Mouse (Mus musculus) testis, adult 2 months (tissue): Measurements from ENCODE around the gene Mtfmt.

ENCODE experiments used
- CTCF ChIP-seq: fragments of 200-500 bp; IDR thresholded peaks from 2 replicates; pipeline ENCODE4 v1.5.1; 2012; ENCODE audit warnings: low read depth, mild to moderate bottlenecking, inconsistent platforms, low read length, moderate library complexity; ENCODE audit not compliant: control insufficient read depth, insufficient read depth, insufficient replicate concordance
- POLR2A ChIP-seq: fragments of 200-500 bp; IDR thresholded peaks from 2 replicates; pipeline ENCODE4 v1.6.1; 2012; ENCODE audit warnings: low read depth, mild to moderate bottlenecking, inconsistent platforms, low read length, moderate library complexity; ENCODE audit not compliant: control insufficient read depth

DNA sequence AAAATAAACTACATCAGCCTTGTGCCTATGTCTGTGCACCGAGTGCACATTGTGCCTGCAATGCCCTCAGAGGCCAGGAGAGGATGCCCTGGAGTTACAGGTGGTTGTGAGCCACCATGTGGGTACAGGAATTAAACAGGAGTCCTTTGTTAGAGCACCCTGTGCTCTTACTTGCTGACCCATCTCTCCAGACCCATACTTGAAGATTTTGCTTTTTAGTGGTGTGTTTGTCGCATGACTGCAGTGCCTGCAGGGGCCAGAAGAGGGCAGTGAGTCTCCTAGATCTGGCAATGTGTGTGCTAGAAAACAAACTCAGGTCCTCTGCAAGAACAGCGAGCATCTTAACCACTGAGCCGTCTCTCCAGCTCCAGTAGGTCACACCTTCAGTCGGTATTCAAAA is 1.4 kb upstream of the Mtfmt start:
- no peak for TF ChIP-seq POLR2A
- peak; percentile 59 for TF ChIP-seq CTCF
